Mouse (Mus musculus) limb, embryonic 10.5 days (tissue): ENCODE measurements around the gene Vps16. TPM values are rescaled to one million over a fixed set of nuclear protein-coding genes. Genes with fewer than 3 reads are reported as not detected.

Experiments
- DNase-seq: peaks from one replicate; pipeline ENCODE4 v3.0.0-alpha.2; 2017; ENCODE audit warnings: low spot score
- H3K27ac ChIP-seq: fragments of 300-500 bp; sonication (generic); 2 replicates; pipeline ENCODE4 v1.5.1; 2016; ENCODE audit warnings: mild to moderate bottlenecking
- H3K27me3 ChIP-seq: fragments of 300-500 bp; sonication (generic); 2 replicates; pipeline ENCODE4 v1.6.1; 2016; ENCODE audit warnings: low read depth, mild to moderate bottlenecking; ENCODE audit not compliant: poor library complexity, severe bottlenecking
- H3K36me3 ChIP-seq: fragments of 300-500 bp; sonication (generic); 2 replicates; pipeline ENCODE4 v1.6.1; 2016; ENCODE audit warnings: mild to moderate bottlenecking, moderate library complexity
- H3K4me1 ChIP-seq: fragments of 300-500 bp; sonication (generic); 2 replicates; pipeline ENCODE4 v1.6.1; 2016
- H3K4me3 ChIP-seq: fragments of 300-500 bp; sonication (generic); 2 replicates; pipeline ENCODE4 v1.5.1; 2016; ENCODE audit warnings: mild to moderate bottlenecking, moderate library complexity
- H3K9me3 ChIP-seq: fragments of 300-500 bp; sonication (generic); replicated peaks from 2 replicates; pipeline ENCODE4 v1.6.1; 2016; ENCODE audit warnings: mild to moderate bottlenecking
- WGBS: fragments of 180-500 bp; shearing (Covaris S2); methylation state at CpG from one replicate; pipeline ENCODE4 v1.1.7; 2016; 5-methylcytosine and 5-hydroxymethylcytosine counted together
- polyA plus RNA-seq: library from polyadenylated mRNA; unstranded; fragments of >200 nt; fragmentation: Nextera tagmentation; extraction: Ambion mirVana; gene quantifications from 2 replicates; pipeline ENCODE4 v1.2.1, GENCODE M21; 2016

Gene Vps16
- polyA plus RNA-seq, 1 experiment from 2014 or later: 121 TPM

- Histone ChIP-seq H3K27me3 (no peaks in the 10 kb centered on the region), H3K9me3 (no peaks in the 10 kb centered on the region), H3K4me3 (no peak overlapping the region), H3K4me1 (peaks cover 22% of the 10 kb centered on the region), H3K36me3 (no peaks in the 10 kb centered on the region), H3K27ac (no peak overlapping the region)
- whole genome bisulfite sequencing: 84% methylated on average over 4 of the region's 4 CpGs
- no peak for DNase-seq
Measured at GRCm38 (mm10) chr2:130401891-130402290, 22.2 kb upstream of the Vps16 start.

GRCm38 (mm10) chr2:130404939-130405338, 19.2 kb upstream of the Vps16 start, which contains the start of the genes Gm28372 and 1700020A23Rik:
Gene Gm28372, plus strand, starts transcription at chr2:130405239.
Gene 1700020A23Rik, plus strand, starts transcription at chr2:130405259.
- no peak for DNase-seq
- H3K27ac ChIP-seq: no peak within 1 kb of the TSS
- H3K36me3 ChIP-seq: no peaks in the 10 kb centered on the region
- no peaks in the 10 kb centered on the region for H3K27me3 ChIP-seq
- H3K4me3 ChIP-seq: no peak within 1 kb of the TSS
- WGBS: 91% methylated on average over 1 of the region's 1 CpGs
- no peaks in the 10 kb centered on the region for H3K9me3 ChIP-seq
- H3K4me1 ChIP-seq: peaks cover 19% of the 10 kb centered on the region

GRCm38 (mm10) chr2:130406178-130406577, 18.0 kb upstream of the Vps16 start, which contains the start of gene Tmem239:
Gene Tmem239, plus strand, starts transcription at chr2:130406478.
- WGBS: 78% methylated on average over 2 of the region's 2 CpGs
- Histone ChIP-seq H3K9me3 (no peaks in the 10 kb centered on the region), H3K4me3 (no peak within 1 kb of the TSS), H3K36me3 (no peaks in the 10 kb centered on the region), H3K27ac (no peak within 1 kb of the TSS), H3K27me3 (no peaks in the 10 kb centered on the region), H3K4me1 (peaks cover 13% of the 10 kb centered on the region)
- no peak for DNase-seq

- 26% methylated on average over 6 of the region's 6 CpGs for WGBS
- H3K36me3 ChIP-seq: no peaks in the 10 kb centered on the region
- peaks cover 19% of the 10 kb centered on the region for H3K4me1 ChIP-seq
- no peaks in the 10 kb centered on the region for H3K27me3 ChIP-seq
- H3K4me3 ChIP-seq: no peak overlapping the region
- H3K27ac ChIP-seq: no peak overlapping the region
- no peaks in the 10 kb centered on the region for H3K9me3 ChIP-seq
- DNase-seq: peak; percentile 51
Measured at GRCm38 (mm10) chr2:130408194-130408593, 15.9 kb upstream of the Vps16 start.

- 41% methylated on average over 16 of the region's 16 CpGs for WGBS
- DNase-seq: peak; percentile 94
- Histone ChIP-seq H3K27ac (no peak overlapping the region), H3K9me3 (no peaks in the 10 kb centered on the region), H3K27me3 (no peaks in the 10 kb centered on the region), H3K36me3 (no peaks in the 10 kb centered on the region), H3K4me1 (peaks cover 19% of the 10 kb centered on the region), H3K4me3 (no peak overlapping the region)
Measured at GRCm38 (mm10) chr2:130411558-130412495, 12.3 kb upstream of the Vps16 start.

GRCm38 (mm10) chr2:130412775-130413174, 11.4 kb upstream of the Vps16 start:
- Histone ChIP-seq H3K36me3 (no peaks in the 10 kb centered on the region), H3K4me3 (no peak overlapping the region), H3K4me1 (peaks cover 19% of the 10 kb centered on the region), H3K27me3 (no peaks in the 10 kb centered on the region), H3K9me3 (no peaks in the 10 kb centered on the region), H3K27ac (no peak overlapping the region)
- WGBS: 83% methylated on average over 3 of the region's 3 CpGs
- no peak for DNase-seq

- DNase-seq: no peak
- H3K4me1 ChIP-seq: peaks cover 10% of the 10 kb centered on the region
- no peak overlapping the region for H3K27ac ChIP-seq
- no peaks in the 10 kb centered on the region for H3K9me3 ChIP-seq
- no peak overlapping the region for H3K4me3 ChIP-seq
- 77% methylated on average over 6 of the region's 6 CpGs for WGBS
- peaks cover 12% of the 10 kb centered on the region for H3K36me3 ChIP-seq
- no peaks in the 10 kb centered on the region for H3K27me3 ChIP-seq
Measured at GRCm38 (mm10) chr2:130414094-130414856, 9.9 kb upstream of the Vps16 start.

GRCm38 (mm10) chr2:130421781-130422620, 2.1 kb upstream of the Vps16 start:
- Histone ChIP-seq H3K9me3 (no peaks in the 10 kb centered on the region), H3K27ac (no peak overlapping the region), H3K4me3 (no peak overlapping the region), H3K4me1 (peaks cover 24% of the 10 kb centered on the region), H3K27me3 (no peaks in the 10 kb centered on the region), H3K36me3 (peaks cover 42% of the 10 kb centered on the region)
- DNase-seq: no peak
- WGBS: 96% methylated on average over 26 of the region's 26 CpGs

GRCm38 (mm10) chr2:130423397-130424125, 578 bp upstream of the Vps16 start:
- Histone ChIP-seq H3K36me3 (peaks cover 46% of the 10 kb centered on the region), H3K4me3 (peak overlapping the region; percentile 85), H3K27me3 (no peaks in the 10 kb centered on the region), H3K27ac (peak overlapping the region; percentile 97), H3K9me3 (no peaks in the 10 kb centered on the region), H3K4me1 (peaks cover 24% of the 10 kb centered on the region)
- peak; percentile 87 for DNase-seq
- 20% methylated on average over 49 of the region's 49 CpGs for WGBS

GRCm38 (mm10) chr2:130425112-130425511, 973 bp downstream of the Vps16 start:
- Histone ChIP-seq H3K27me3 (no peaks in the 10 kb centered on the region), H3K36me3 (peaks cover 37% of the 10 kb centered on the region), H3K4me3 (peak overlapping the region; percentile 85), H3K27ac (peak overlapping the region; percentile 97), H3K4me1 (peaks cover 24% of the 10 kb centered on the region), H3K9me3 (no peaks in the 10 kb centered on the region)
- 68% methylated on average over 5 of the region's 5 CpGs for WGBS
- DNase-seq: no peak

GRCm38 (mm10) chr2:130429851-130430250, 5.7 kb downstream of the Vps16 start:
- DNase-seq: no peak
- peaks cover 42% of the 10 kb centered on the region for H3K36me3 ChIP-seq
- H3K4me3 ChIP-seq: no peak overlapping the region
- H3K27me3 ChIP-seq: no peaks in the 10 kb centered on the region
- peaks cover 6% of the 10 kb centered on the region for H3K4me1 ChIP-seq
- 89% methylated on average over 2 of the region's 2 CpGs for WGBS
- no peaks in the 10 kb centered on the region for H3K9me3 ChIP-seq
- no peak overlapping the region for H3K27ac ChIP-seq

- Histone ChIP-seq H3K27ac (no peak overlapping the region), H3K4me3 (no peak overlapping the region), H3K4me1 (no peaks in the 10 kb centered on the region), H3K36me3 (peaks cover 42% of the 10 kb centered on the region), H3K27me3 (no peaks in the 10 kb centered on the region), H3K9me3 (no peaks in the 10 kb centered on the region)
- no peak for DNase-seq
- WGBS: 87% methylated on average over 3 of the region's 3 CpGs
Measured at GRCm38 (mm10) chr2:130430484-130430883, 6.3 kb downstream of the Vps16 start.
